Mouse (Mus musculus): ENCODE results near the gene Pla2g15. TPM values are rescaled to one million over a fixed set of nuclear protein-coding genes. Genes with fewer than 3 reads are reported as not detected.
"Not testable (repeated sequence)": the region's sequence is repeated elsewhere in the genome, so short reads cannot be mapped to it uniquely, and the experiment has no call there.

Pla2g15 gene
- total and polyA plus RNA-seq, 3 experiments: 6.5 to 8.6 (median 8.0) TPM

- DNase-seq: no peak
- Histone ChIP-seq H3K27me3 (ENCODE audit: control insufficient read depth, insufficient read depth, low read length) (no peaks in the 10 kb centered on the region), H3K27ac (no peak overlapping the region), H3K79me2 (replicated peaks; ENCODE audit: control insufficient read depth, insufficient read depth, low read length) (no peaks in the 10 kb centered on the region), H3K9ac (ENCODE audit: low read depth, low read length) (no peak overlapping the region), H3K4me3 (no peak overlapping the region), H3K4me1 (ENCODE audit: control insufficient read depth, insufficient read depth, low read length) (peaks cover 4% of the 10 kb centered on the region), H3K36me3 (ENCODE audit: control insufficient read depth, insufficient read depth, low read length) (no peaks in the 10 kb centered on the region)
- TF ChIP-seq CTCF (IDR thresholded peaks at IDR 0.05) (no peak), POLR2A (IDR thresholded peaks at IDR 0.05; ENCODE audit: insufficient read depth, low read depth, low read length) (no peak), EP300 (IDR thresholded peaks at IDR 0.05; ENCODE audit: insufficient read depth, low read depth, low read length) (no peak)
- WGBS: 89% methylated on average over 4 of the region's 4 CpGs
- intact Hi-C loops (cut with DNase I): no loop called here
Measured at GRCm38 (mm10) chr8:106189162-106189561, 39.0 kb downstream of the Pla2g15 start.

GRCm38 (mm10) chr8:106191639-106192038, 41.4 kb downstream of the Pla2g15 start:
- Histone ChIP-seq H3K27ac (no peak overlapping the region), H3K36me3 (ENCODE audit: control insufficient read depth, insufficient read depth, low read length) (no peaks in the 10 kb centered on the region), H3K4me1 (ENCODE audit: control insufficient read depth, insufficient read depth, low read length) (no peaks in the 10 kb centered on the region), H3K27me3 (ENCODE audit: control insufficient read depth, insufficient read depth, low read length) (no peaks in the 10 kb centered on the region), H3K4me3 (no peak overlapping the region), H3K9ac (ENCODE audit: low read depth, low read length) (no peak overlapping the region), H3K79me2 (replicated peaks; ENCODE audit: control insufficient read depth, insufficient read depth, low read length) (no peaks in the 10 kb centered on the region)
- intact Hi-C loops (cut with DNase I): no loop called here
- 63% methylated on average over 5 of the region's 5 CpGs for WGBS
- DNase-seq: peak in 1 of 2 experiments; percentile 16
- TF ChIP-seq EP300 (IDR thresholded peaks at IDR 0.05; ENCODE audit: insufficient read depth, low read depth, low read length) (no peak), CTCF (IDR thresholded peaks at IDR 0.05) (no peak), POLR2A (IDR thresholded peaks at IDR 0.05; ENCODE audit: insufficient read depth, low read depth, low read length) (no peak)

GRCm38 (mm10) chr8:106193162-106193561, 43.0 kb downstream of the Pla2g15 start:
- H3K27ac ChIP-seq: no peak overlapping the region
- intact Hi-C loops (cut with DNase I): no loop called here
- H3K9ac ChIP-seq (ENCODE audit: low read depth, low read length): no peak overlapping the region

GRCm38 (mm10) chr8:106194062-106194461, 43.9 kb downstream of the Pla2g15 start:
- no peak for DNase-seq
- no peaks in the 10 kb centered on the region for H3K27me3 ChIP-seq (ENCODE audit: control insufficient read depth, insufficient read depth, low read length)
- no peaks in the 10 kb centered on the region for H3K79me2 ChIP-seq (replicated peaks; ENCODE audit: control insufficient read depth, insufficient read depth, low read length)
- H3K36me3 ChIP-seq (ENCODE audit: control insufficient read depth, insufficient read depth, low read length): no peaks in the 10 kb centered on the region
- H3K4me3 ChIP-seq: no peak overlapping the region
- intact Hi-C loops (cut with DNase I): no loop called here
- H3K4me1 ChIP-seq (ENCODE audit: control insufficient read depth, insufficient read depth, low read length): no peaks in the 10 kb centered on the region
- no peak overlapping the region for H3K9ac ChIP-seq (ENCODE audit: low read depth, low read length)
- no peak for TF ChIP-seq POLR2A (IDR thresholded peaks at IDR 0.05; ENCODE audit: insufficient read depth, low read depth, low read length)
- TF ChIP-seq EP300 (IDR thresholded peaks at IDR 0.05; ENCODE audit: insufficient read depth, low read depth, low read length): no peak
- TF ChIP-seq CTCF (IDR thresholded peaks at IDR 0.05): no peak
- WGBS: 88% methylated on average over 5 of the region's 5 CpGs
- no peak overlapping the region for H3K27ac ChIP-seq

More at GRCm38 (mm10) chr8:106193162-106193561, 43.0 kb downstream of the Pla2g15 start:
- Histone ChIP-seq H3K4me3 (no peak overlapping the region), H3K79me2 (replicated peaks; ENCODE audit: control insufficient read depth, insufficient read depth, low read length) (no peaks in the 10 kb centered on the region), H3K36me3 (ENCODE audit: control insufficient read depth, insufficient read depth, low read length) (no peaks in the 10 kb centered on the region), H3K27me3 (ENCODE audit: control insufficient read depth, insufficient read depth, low read length) (no peaks in the 10 kb centered on the region), H3K4me1 (ENCODE audit: control insufficient read depth, insufficient read depth, low read length) (no peaks in the 10 kb centered on the region)
- DNase-seq: no peak
- 46% methylated on average over 6 of the region's 6 CpGs for WGBS
- TF ChIP-seq EP300 (IDR thresholded peaks at IDR 0.05; ENCODE audit: insufficient read depth, low read depth, low read length) (no peak), CTCF (IDR thresholded peaks at IDR 0.05) (no peak)

GRCm38 (mm10) chr8:106198741-106199140, 48.5 kb downstream of the Pla2g15 start:
- peak in 1 of 2 experiments; percentile 28 for DNase-seq
- H3K4me3 ChIP-seq: no peak overlapping the region
- no peak overlapping the region for H3K27ac ChIP-seq
- H3K79me2 ChIP-seq (replicated peaks; ENCODE audit: control insufficient read depth, insufficient read depth, low read length): no peaks in the 10 kb centered on the region
- WGBS: 0% methylated on average over 1 of the region's 1 CpGs
- H3K9ac ChIP-seq (ENCODE audit: low read depth, low read length): no peak overlapping the region
- no peaks in the 10 kb centered on the region for H3K27me3 ChIP-seq (ENCODE audit: control insufficient read depth, insufficient read depth, low read length)
- no peaks in the 10 kb centered on the region; the same call in none of the 2 replicates for H3K36me3 ChIP-seq (ENCODE audit: control insufficient read depth, insufficient read depth, low read length)
- intact Hi-C loops (cut with DNase I): loop anchor here (1.0 to 2.0 kb wide), 2 partner anchors 34 to 58 kb away; no protein-coding TSS in a partner anchor
- TF ChIP-seq EP300 (IDR thresholded peaks at IDR 0.05; ENCODE audit: insufficient read depth, low read depth, low read length): no peak
- peak; percentile 82 for TF ChIP-seq CTCF (IDR thresholded peaks at IDR 0.05)
- no peaks in the 10 kb centered on the region for H3K4me1 ChIP-seq (ENCODE audit: control insufficient read depth, insufficient read depth, low read length)

GRCm38 (mm10) chr8:106199596-106199995, 49.4 kb downstream of the Pla2g15 start:
- intact Hi-C loops (cut with DNase I): loop anchor here (2.0 kb wide), 1 partner anchor 35 kb away; no protein-coding TSS in a partner anchor
- 81% methylated on average over 3 of the region's 3 CpGs for WGBS

More at GRCm38 (mm10) chr8:106199596-106199995, 49.4 kb downstream of the Pla2g15 start:
- not testable (repeated sequence) for H3K4me3 ChIP-seq; H3K9ac ChIP-seq (ENCODE audit: low read depth, low read length); DNase-seq; H3K27ac ChIP-seq; H3K36me3 ChIP-seq (ENCODE audit: control insufficient read depth, insufficient read depth, low read length); H3K27me3 ChIP-seq (ENCODE audit: control insufficient read depth, insufficient read depth, low read length); H3K4me1 ChIP-seq (ENCODE audit: control insufficient read depth, insufficient read depth, low read length); H3K79me2 ChIP-seq (replicated peaks; ENCODE audit: control insufficient read depth, insufficient read depth, low read length)
